Mouse (Mus musculus): ENCODE data around the gene Lrrc17.

DNA sequence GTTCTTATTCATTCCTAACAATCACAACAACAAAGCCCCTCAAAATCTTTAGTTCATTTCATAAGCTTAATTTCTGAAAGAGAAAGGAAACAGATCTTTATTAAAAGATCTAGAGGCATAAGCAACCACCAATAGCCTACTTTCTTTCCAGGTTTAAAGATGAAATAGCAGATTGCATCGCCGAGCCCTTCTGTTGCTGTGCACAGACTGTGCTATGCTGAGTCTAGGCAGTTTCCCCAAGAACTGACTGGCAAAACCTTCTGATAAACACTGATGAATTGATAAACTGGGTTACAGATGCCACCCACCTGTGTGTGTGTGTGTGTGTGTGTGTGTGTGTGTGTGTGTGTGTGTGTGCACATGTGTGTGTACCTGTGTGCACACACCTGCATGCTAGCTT is 42.4 kb upstream of the Lrrc17 start:
- TF ChIP-seq E2F4 (IDR thresholded peaks at IDR 0.05; ENCODE audit: insufficient read depth) = no peak
- TF ChIP-seq POLR2A (IDR thresholded peaks at IDR 0.05; ENCODE audit: insufficient read length, low read depth) = no peak

Data from myocyte (in vitro differentiated cells).